Mouse (Mus musculus) embryo, embryonic 10 days (tissue): ENCODE results near the gene Mybph.

ENCODE experiments used
- DNase-seq: peaks from one replicate; pipeline ENCODE4 v3.0.0-alpha.2; 2015; ENCODE audit warnings: low spot score

The Mybph gene

GRCm38 (mm10) chr1:134211631-134212030 lies 18.4 kb downstream of the Mybph start:
- no peak for DNase-seq

GRCm38 (mm10) chr1:134212351-134212750 lies 19.1 kb downstream of the Mybph start:
- no peak for DNase-seq

GRCm38 (mm10) chr1:134213405-134213804 lies 20.2 kb downstream of the Mybph start:
- no peak for DNase-seq

GRCm38 (mm10) chr1:134215059-134215458 lies 21.8 kb downstream of the Mybph start:
- no peak for DNase-seq

GRCm38 (mm10) chr1:134215751-134216628 lies 22.7 kb downstream of the Mybph start:
- DNase-seq: no peak

GRCm38 (mm10) chr1:134216629-134216971 lies 23.4 kb downstream of the Mybph start:
- no peak for DNase-seq

GRCm38 (mm10) chr1:134217028-134217481 lies 23.8 kb downstream of the Mybph start:
- DNase-seq: no peak

- no peak for DNase-seq
These were observed 24.7 kb downstream of the Mybph start for GRCm38 (mm10) chr1:134217942-134218341.

GRCm38 (mm10) chr1:134219608-134220007 lies 26.4 kb downstream of the Mybph start:
- no peak for DNase-seq

- DNase-seq: no peak
These were observed 27.9 kb downstream of the Mybph start for GRCm38 (mm10) chr1:134221172-134221571.

- no peak for DNase-seq
These were observed 29.1 kb downstream of the Mybph start for GRCm38 (mm10) chr1:134222122-134223055.

- DNase-seq: no peak
These were observed 31.5 kb downstream of the Mybph start for GRCm38 (mm10) chr1:134224649-134225227.

- no peak for DNase-seq
These were observed 32.1 kb downstream of the Mybph start for GRCm38 (mm10) chr1:134225375-134225774.

- DNase-seq: no peak
These were observed 33.5 kb downstream of the Mybph start for GRCm38 (mm10) chr1:134226739-134227138.

- DNase-seq: no peak
These were observed 36.7 kb downstream of the Mybph start for GRCm38 (mm10) chr1:134229806-134230575.

GRCm38 (mm10) chr1:134230638-134231228 lies 37.5 kb downstream of the Mybph start:
- DNase-seq: no peak

GRCm38 (mm10) chr1:134231270-134231669 lies 38.0 kb downstream of the Mybph start:
- DNase-seq: no peak

- DNase-seq: no peak
These were observed 38.4 kb downstream of the Mybph start for GRCm38 (mm10) chr1:134231681-134232080.

GRCm38 (mm10) chr1:134232326-134232725 lies 39.1 kb downstream of the Mybph start:
- no peak for DNase-seq

- no peak for DNase-seq
These were observed 39.7 kb downstream of the Mybph start for GRCm38 (mm10) chr1:134232778-134233531.
